Mouse (Mus musculus): ENCODE data around the gene Ccdc158.

The Ccdc158 gene

DNA sequence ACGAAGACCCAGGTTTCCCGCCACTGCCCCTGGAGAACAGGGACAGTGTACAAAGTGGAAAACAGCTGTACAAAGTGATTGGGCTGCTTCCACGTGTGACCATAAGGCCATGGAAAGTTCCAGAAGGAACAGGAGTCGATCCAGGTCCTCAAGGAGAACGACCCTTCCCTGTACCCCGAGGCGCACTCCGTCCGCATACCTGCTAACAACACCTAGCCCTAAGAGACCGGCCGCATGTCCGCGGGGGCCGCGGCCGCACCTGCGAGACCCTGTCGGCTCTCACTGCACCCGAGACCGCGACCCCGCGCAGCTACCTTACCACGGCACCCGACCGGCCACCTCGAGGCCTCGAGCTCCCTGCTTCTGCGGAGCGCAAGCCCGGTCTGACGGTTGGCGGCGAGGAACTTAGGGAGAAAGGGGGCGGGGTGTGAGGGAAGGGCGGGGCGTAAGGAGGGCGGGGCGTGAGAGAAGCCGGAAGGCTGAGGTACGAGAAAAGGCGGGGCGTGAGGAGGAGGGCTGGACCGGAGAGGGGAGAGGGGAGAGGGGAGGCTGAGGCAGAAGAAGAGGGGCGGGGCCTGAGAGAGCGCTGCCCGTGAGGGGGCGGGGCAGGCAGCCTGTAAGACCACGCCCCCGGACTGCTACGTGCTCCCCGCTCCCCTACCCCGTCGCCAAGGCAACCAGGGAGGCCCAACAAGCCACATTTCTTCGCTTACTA is at the start of gene Ccdc158:
Gene Ccdc158, minus strand, starts transcription at position 413 of the 715 bp plus-strand sequence.
- no peak for DNase-seq (ENCODE audit: extremely low read depth, low read depth, low spot score)

DNA sequence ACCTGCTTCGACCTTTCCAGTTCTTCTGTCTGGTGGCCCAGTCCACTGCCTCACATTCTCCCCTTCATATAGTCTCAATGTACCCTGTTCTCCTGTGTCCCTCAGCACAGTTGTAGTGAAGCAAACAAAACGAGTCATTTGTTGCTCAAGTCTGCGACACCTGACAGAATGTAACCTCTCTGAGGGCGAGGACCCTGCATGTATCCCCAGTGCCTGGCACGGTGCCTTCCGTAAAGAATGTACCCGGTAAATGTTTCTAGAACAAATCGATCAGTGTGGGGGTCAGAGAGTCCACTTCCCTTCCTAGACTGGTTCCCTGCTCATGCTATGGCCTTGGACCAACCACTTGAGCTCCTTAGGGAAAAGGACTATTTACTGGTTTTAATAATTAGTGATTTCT is 46.5 kb upstream of the Ccdc158 start:
- DNase-seq (ENCODE audit: extremely low read depth, low read depth, low spot score): no peak

DNA sequence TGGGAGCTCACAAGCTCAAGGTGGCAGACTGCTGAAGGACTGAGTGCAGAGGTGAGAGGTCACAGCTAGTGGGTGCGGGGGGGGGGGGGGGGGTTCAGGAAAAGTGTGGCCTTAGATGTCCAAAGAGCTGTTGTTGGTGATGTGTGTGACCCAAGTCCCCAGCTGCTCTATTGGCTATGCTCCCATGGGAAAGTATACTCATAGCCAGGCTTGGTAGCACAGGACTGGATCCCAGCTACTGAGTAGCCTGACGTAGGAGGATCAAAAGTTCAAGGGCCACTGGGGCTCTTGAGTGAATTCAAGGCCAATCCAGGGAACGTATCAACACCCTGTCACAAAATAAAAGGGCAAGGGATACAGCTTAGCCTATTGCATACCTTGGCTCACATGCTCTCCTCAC is 43.8 kb upstream of the Ccdc158 start:
- DNase-seq (ENCODE audit: extremely low read depth, low read depth, low spot score): no peak

DNA sequence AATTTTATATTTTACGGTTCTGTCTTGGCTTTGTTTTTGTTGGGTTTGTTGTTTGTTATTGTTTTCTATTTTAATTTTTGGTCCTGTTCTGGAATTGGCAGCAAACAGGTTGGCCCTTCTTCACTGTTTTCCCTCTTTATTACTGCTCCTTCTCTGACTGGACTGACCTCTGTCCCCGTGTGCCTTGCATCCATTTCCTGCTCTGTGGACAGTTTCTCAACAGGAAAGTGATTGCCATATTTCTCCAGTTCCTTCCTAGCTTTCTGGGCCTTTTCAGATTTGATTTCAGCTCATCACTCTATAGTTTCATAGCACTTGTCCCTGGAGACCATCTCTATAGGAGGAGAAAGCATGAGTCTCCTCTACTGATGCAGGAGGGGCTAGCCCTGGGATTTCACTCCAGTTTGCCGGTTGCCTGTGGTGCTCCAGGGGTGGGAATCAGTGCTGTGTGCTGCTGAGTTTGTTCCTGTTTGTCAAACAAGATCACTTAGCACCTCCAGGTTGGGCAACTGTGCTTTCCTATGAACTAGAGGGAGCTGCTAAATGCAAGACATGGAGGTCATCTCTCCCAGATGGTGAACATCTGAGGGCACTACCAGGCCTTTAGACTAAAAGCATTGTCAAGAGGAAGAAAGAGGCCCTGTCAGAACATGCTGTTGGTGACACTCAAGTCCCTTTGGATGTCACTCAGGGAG is 42.7 kb upstream of the Ccdc158 start:
- DNase-seq (ENCODE audit: extremely low read depth, low read depth, low spot score): no peak

DNA sequence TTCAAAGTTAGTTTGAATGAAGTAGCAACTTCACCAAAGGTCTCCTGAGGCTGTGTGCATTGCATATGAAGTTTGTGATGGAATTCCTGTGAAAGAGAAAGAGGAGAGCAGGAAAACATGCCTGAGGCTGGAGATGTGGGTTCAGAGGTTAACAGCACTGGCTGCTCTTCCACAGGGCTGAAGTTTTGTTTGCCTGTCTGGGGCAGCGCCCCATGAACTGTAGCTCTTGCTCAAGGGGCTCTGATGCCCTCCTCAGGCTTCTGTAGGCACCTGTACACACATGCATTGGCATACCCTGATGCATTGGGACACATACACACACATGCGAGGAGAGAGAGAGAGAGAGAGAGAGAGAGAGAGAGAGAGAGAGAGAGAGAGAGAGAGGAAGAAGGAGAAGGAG is 40.8 kb upstream of the Ccdc158 start:
- no peak for DNase-seq (ENCODE audit: extremely low read depth, low read depth, low spot score)

DNA sequence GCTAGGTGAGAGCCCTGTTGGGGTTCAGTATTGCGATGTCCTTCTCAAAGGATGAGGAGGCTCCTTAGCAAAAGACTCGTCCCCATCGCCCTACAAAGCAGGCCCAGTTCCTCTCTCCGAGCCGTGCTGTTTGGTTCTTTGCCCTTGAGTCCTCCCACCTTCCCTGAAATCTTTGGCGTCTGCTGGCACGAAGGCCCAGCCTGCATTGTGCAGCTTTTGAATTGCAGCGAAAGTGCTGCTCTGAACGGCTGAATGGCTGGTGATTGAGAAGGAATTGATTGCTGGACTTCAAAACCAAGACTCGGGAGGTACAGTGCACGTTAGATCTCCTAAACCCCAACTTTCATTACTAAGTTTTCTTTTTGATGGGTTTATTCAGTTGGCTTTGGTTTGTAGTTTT is 40.2 kb upstream of the Ccdc158 start:
- no peak for DNase-seq (ENCODE audit: extremely low read depth, low read depth, low spot score)

DNA sequence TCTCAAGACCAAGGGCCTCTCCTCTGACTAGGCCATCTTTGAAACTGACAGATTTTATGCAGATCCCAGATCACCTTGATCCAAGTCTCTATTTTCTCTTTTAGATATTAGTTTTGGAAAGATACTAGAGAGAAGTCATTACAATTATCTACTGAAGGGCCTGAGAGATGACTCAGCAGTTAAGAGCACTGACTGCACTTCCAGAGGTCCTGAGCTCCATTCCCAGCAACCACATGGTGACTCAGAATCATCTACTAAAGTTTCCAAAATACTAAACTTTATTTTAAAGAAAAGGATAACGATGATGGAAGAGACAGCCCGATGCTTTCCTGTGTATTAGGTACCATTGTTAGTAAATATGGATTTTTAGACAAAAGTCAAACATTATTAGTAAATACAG is 39.8 kb upstream of the Ccdc158 start:
- no peak for DNase-seq (ENCODE audit: extremely low read depth, low read depth, low spot score)

DNA sequence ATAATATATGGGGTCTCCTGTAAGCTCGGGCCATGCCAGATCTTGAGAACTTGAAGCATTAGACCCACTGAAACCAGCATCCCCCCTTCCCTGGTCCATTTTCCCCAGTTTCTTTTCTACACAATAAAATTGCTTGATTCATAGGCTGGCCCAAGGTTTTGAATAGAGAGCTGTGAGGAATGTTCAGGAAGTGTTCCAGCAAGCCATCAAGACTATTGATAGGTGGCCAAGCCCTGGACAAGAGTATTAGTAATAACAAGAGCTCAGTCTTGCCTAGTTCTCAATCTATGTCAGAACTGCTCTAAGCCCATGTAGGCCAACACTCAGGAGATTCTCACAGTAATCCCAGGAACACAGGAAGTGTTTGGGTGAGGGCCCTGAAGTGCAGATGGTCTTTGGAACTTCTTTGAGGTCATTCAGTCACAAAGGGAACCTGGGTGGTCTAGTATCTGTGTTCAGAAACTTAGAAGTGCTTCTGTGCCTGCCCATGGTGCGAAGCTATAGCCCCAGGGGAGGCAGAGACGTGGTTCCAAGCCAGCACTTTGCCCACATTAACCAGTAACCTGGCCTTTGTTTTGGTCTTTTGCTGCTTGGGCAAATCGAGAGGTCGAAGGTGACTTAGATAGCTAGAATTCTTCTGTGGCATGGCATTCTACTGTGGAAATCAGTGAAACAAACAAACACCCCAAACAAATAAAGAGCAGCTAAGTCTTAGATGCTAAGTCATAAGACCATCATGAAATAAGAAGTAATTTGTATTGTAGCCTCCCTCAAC is 37.7 kb upstream of the Ccdc158 start:
- DNase-seq (ENCODE audit: extremely low read depth, low read depth, low spot score): no peak

DNA sequence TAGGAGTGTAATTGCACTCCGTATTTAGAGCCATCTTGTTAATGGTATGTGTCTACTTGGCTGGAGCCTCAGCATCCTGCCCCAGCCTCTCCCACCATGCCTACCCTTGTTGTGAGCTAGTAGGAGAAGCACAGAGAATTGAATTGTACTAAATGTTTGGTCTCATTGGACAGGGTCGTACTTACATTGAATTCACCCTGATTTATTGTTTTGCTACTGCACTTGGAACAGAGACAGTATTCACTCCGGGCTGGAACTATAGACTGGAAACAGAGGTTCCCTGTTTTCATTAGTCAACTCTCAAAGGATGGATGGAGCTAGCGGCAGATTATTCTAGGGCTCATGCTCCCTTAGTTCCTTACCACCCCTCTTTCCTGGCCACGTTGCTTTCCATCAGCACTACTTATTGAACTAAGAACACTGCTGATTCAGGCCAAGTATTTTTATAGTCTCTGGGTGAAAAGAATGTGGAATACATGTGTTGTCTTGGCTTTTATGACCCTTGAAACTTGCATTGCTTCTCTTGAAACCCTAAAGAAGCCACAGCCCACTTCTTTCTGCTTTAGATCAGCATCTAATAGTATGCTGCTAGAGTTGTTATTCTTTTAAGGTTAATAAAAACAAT is 36.7 kb upstream of the Ccdc158 start:
- DNase-seq (ENCODE audit: extremely low read depth, low read depth, low spot score): no peak

DNA sequence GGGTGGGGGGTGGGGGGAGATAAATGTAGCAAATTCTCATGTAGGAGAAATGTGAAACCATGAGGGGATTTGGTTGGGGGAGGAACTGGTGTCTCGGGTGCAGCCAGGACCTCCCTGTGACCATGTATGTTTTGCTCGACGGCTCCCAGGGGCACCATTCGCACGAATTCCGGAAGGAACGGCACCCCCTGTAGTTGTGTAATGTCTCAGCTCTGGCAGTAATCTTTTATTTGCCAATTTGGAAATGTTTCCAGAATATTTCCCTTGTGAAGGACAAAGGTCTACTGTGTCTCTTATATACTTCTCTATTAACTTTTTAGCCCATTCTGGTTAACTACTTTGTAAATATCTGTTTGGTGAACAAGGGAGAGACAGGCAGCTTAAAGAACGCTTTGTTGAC is 35.7 kb upstream of the Ccdc158 start:
- DNase-seq (ENCODE audit: extremely low read depth, low read depth, low spot score): no peak

DNA sequence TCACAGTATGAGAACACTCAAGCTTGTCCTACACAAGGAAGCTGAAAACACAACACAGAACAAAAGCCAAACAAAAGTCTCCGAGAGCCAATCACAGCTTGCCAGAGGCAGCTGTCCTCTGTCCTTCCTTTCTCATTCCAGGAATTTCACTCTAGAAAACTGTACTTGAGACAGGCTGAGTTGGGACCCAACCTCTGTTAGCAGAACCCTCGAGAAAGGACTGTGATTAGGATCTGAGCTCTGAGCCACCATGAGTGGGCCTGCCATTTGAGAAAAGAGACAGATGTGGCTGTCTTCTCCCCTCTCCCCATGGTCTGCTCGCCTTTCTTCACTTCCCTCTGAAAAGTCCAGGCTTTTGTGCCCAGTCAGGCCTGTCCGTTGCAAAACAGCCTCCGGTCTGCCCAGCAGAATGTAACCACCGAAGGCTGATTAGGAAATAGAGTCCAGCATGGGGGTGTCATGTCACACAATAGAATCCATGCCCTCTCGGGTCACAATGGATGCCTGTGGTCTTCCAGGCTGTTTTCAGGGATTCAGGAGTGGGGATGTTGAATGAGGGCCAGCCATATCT is 32.9 kb upstream of the Ccdc158 start:
- no peak for DNase-seq (ENCODE audit: extremely low read depth, low read depth, low spot score)

DNA sequence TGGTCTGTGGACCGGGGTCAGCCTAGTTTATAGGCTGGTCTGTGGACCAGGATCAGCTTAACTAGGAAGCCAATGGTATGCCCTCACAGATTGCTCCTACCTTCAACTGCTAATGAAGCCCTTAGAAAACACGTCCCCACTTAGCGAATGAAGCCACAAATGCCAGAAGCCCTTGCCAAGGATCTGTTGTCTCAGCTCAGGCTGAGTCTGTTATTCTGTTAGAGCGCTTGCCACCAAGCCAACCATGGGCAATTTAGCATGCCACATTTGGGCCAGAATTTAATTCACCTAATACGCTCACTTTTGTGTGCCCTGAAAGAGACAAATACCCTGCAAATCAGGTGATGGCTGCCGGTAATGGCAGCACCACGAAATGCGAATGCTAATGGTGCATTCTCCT is 28.6 kb upstream of the Ccdc158 start:
- DNase-seq (ENCODE audit: extremely low read depth, low read depth, low spot score): no peak

DNA sequence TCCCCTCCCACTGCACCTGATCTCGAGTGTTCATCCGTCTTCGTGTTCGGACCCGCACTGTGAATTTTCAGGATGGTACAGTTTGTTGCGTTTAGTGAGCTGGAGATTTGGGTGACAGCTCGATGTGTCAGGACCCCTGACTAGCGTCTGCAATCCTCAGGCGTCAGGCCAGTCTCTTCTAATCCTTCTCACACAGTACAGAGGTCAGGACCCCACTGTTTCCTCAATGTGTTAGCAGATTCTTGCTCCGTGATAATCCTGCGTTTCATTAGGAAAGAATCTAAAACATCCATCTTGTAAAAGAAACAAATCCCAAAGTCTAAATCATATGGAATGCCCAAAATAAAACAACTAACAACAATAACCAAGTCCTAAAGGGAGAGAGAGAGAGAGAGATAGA is 26.7 kb upstream of the Ccdc158 start:
- DNase-seq (ENCODE audit: extremely low read depth, low read depth, low spot score): no peak

DNA sequence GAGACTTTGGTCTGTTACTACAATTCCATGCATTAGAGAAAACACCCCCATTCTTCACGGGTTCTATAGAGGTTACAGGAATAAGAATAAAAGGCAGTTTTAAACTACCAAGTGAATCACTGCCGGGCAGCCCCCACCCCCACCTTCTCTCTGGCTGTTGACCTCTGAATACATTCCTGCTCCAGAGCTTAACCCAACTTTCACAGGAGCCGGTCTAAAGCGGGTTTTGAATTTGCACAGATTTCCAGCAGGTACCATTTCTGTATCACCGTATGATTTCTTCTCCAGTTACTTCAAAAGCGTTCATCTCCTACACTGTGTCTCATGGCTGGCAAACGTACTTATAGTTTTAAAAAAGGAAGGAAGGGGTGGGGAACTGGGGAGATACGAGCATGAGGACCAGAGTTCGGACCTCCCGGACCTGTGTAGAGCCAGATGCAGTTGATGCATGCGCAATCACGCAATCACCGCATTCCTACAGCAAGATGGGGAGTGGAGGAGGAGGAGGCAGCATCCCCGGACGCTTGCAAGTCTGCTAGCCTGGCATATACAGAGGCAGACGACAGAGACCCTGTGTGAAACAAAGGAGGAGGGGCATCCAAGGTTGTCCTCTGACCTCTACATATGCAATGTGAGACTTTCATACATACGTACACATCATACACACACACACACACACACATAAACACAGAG is 23.9 kb upstream of the Ccdc158 start:
- no peak for DNase-seq (ENCODE audit: extremely low read depth, low read depth, low spot score)

DNA sequence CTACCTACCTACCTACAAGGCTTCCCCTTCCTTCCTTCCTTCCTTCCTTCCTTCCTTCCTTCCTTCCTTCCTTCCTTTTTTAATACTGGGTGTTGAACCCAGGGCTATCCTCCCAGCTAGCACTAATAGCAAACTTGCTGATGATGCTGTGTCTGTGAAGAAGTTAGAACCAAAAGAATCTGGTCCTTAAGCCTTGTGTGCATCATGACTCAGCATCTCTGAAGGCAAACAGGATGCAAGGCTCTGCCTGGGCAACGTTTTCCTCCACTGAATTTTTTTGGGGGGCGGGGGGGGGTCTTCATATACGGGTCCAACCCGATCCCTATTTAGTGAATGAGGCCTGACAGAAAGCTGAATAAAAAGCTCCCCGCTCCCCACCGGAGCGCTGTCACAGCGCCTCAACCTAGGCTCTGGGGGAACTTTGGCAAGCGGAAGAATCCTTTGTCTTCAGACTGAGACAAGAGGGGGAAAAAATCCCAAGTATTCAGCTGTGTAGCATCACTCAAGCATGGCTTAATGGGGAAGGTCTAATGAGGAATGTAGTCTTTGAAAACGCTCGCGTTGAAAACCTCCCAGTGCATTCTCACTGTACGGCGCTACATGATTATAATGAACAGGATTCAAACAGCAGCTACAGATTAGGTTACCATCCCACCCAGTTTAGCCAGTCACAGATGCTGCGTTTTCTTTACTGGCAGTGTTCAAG is 23.2 kb upstream of the Ccdc158 start:
- DNase-seq (ENCODE audit: extremely low read depth, low read depth, low spot score): no peak

DNA sequence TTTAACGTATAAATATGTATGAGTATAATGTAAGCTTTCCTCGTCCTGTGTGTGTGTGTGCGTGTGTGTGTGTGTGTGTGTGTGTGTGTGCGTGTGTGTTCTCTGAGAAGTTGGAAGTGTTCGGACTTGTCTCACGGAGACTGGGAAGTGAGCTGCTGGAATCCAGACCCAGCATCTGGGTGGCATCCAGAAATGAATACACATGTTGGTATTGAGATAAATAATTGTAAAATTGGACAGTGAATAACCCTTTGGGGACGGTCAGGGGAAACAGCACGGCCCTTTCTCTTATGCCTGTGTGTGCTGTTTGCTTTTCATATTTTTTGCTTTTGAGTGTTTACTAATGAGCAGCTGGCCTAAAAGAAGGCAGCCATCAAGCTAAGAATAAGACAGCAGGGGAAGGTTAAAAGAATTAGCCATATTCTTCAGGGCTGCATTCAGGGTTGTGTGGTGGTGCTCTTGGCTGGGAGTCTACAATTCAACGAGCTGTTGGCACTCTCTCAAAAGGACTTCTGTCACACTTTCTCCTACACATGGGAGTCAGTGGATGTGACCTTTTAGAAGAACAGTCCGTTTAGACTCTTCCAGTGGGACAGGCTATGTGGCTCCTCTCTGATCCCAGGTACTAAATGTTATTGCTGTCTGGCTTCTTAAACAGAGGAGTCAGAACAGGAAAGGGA is 19.4 kb upstream of the Ccdc158 start:
- no peak for DNase-seq (ENCODE audit: extremely low read depth, low read depth, low spot score)

DNA sequence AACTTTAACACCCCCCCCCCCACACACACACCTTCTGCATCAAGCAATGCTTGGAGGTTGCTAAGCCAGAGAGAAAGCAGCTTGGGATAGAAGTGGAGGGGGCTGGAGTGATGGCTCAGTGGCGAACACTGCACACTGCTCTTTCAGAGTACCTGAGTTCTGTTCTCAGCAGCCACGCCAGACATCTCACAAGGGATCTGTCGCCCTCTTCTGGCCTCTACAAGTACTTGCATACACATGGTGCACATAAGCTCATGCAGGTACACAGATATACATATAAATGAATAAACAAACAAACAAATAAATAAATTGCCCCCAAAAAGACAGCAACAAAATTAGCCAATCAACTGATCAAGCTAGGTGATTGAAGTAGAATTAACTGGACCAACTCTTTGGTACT is 18.7 kb upstream of the Ccdc158 start:
- DNase-seq (ENCODE audit: extremely low read depth, low read depth, low spot score): no peak

DNA sequence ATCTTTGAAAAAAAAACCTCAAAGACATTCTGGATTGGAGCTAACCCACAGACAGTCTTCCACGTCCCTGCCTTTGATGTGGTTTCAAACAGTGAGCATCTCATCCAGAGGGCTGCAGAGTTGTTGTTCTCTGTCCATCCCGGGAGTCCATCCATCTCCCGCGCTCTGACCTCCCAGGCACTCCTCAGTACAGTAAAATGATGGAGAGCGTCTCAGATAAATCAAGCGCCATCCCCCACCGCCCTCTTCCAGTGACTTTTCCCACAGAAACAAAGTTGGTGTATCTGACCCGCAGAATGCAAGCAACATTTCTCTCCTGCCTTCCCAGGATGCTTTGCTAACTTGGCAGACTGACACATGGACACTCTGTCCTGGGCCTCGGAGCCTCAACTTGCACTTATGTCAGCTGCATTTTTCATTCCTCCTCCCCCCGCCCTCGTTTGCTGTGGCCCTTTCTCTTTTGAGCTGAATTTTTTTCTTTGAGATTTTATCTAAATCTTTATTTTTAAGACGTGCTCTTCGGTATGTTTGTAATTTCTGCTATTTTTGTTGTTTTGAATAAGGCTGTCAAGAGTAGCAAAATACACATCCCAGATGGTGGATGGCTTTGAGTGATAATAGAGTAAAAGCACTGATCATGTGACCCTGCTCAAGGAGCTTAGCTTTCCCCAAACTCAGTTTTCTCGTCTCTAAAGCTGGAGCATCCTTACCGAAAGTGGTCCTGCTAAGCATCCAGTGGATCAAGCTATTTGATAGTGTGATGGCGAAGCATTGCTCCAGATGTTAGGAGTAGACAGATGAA is 17.3 kb upstream of the Ccdc158 start:
- no peak for DNase-seq (ENCODE audit: extremely low read depth, low read depth, low spot score)

DNA sequence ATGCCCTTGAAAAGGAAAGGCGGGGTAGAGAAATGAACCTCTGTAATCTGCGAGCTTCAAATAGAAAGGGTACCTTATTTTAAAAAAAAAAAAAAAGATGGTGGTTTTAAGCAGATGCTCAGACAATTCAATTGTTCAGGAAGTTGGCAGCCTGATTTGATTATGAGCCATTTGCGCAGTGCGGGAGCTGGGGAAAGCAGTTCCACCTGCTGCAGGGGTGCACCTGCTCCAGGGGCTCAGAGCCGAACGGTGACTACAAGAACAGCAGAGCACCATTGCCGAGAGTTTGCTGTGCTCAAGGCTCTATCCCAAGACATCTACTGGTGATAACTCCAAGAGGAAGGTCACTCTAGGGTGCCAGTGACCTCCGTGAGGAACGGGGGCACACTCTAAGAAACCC is 13.5 kb upstream of the Ccdc158 start:
- DNase-seq (ENCODE audit: extremely low read depth, low read depth, low spot score): no peak

Data from fat pad, adult 2 months (tissue).